Mouse (Mus musculus): Measurements from ENCODE around the gene Bcar1.

- TF ChIP-seq GATA1 (IDR thresholded peaks at IDR 0.05; ENCODE audit: low read length) (no peak), TAL1 (IDR thresholded peaks at IDR 0.05; ENCODE audit: low read length) (no peak)
These were observed 62.5 kb downstream of the Bcar1 start for GRCm38 (mm10) chr8:111681153-111681552.

Measured in erythroblast, embryonic 14.5 days (primary cell).